Mouse (Mus musculus) ES-E14 (cell line): ENCODE measurements around the gene Tnpo3. TPM values are rescaled to one million over a fixed set of nuclear protein-coding genes. Genes with fewer than 3 reads are reported as not detected.

Experiments used
- DNase-seq: peaks from one replicate; pipeline ENCODE4 v3.0.0-alpha.2; 2013; ENCODE audit warnings: low read depth, low spot score
- H3K27ac ChIP-seq: 2 replicates; pipeline ENCODE4 v1.5.1; 2012; ENCODE audit warnings: low read depth, mild to moderate bottlenecking, low read length, moderate library complexity, mixed read lengths; ENCODE audit not compliant: poor library complexity, insufficient read depth, severe bottlenecking
- H3K36me3 ChIP-seq: 2 replicates; pipeline ENCODE4 v1.6.1; 2012; ENCODE audit warnings: mild to moderate bottlenecking, low read length, moderate library complexity, mixed read lengths; ENCODE audit not compliant: control insufficient read depth, poor library complexity, insufficient read depth, severe bottlenecking
- H3K4me1 ChIP-seq, 2 experiments: fragments of 150-350 bp in 1 of 2; sonication (generic) in 1 of 2; 2 replicates each; pipeline ENCODE4 v1.6.1; 2012; ENCODE audit warnings: low read length in 2 of 2, mild to moderate bottlenecking in 1 of 2, mixed read lengths in 1 of 2; ENCODE audit not compliant: control insufficient read depth in 2 of 2, insufficient read depth in 2 of 2, poor library complexity in 1 of 2
- H3K4me3 ChIP-seq, 2 experiments: fragments of 150-350 bp in 1 of 2; sonication (generic) in 1 of 2; 2 replicates each; pipeline ENCODE4 v1.5.1; 2012; ENCODE audit warnings: low read length in 2 of 2, low read depth in 1 of 2, mild to moderate bottlenecking in 1 of 2, mixed read lengths in 1 of 2; ENCODE audit not compliant: insufficient read depth in 1 of 2, poor library complexity in 1 of 2, severe bottlenecking in 1 of 2
- H3K9ac ChIP-seq: 2 replicates; pipeline ENCODE4 v1.6.1; 2012; ENCODE audit warnings: low read depth, mild to moderate bottlenecking, low read length, mixed read lengths; ENCODE audit not compliant: poor library complexity, insufficient read depth, severe bottlenecking
- H3K9me3 ChIP-seq: fragments of 150-350 bp; sonication (generic); 2 replicates; pipeline ENCODE4 v1.6.1; 2012; ENCODE audit warnings: low read depth, mild to moderate bottlenecking, low read length; ENCODE audit not compliant: control insufficient read depth, insufficient read depth
- CHD2 ChIP-seq: IDR thresholded peaks from 2 replicates; pipeline ENCODE4 v1.6.1; 2014; ENCODE audit warnings: mild to moderate bottlenecking, low read depth, low read length, inconsistent platforms
- HCFC1 ChIP-seq: IDR thresholded peaks from 2 replicates; pipeline ENCODE4 v1.6.1; 2012; ENCODE audit warnings: low read length, inconsistent platforms, borderline replicate concordance; ENCODE audit not compliant: insufficient read depth
- MAFK ChIP-seq: IDR thresholded peaks from 2 replicates; pipeline ENCODE4 v1.6.1; 2014; ENCODE audit warnings: mild to moderate bottlenecking, low read depth, low read length, inconsistent platforms; ENCODE audit not compliant: insufficient read depth
- ZC3H11A ChIP-seq: IDR thresholded peaks from 2 replicates; pipeline ENCODE4 v1.6.1; 2012; ENCODE audit warnings: low read depth, mild to moderate bottlenecking, inconsistent platforms, low read length, borderline replicate concordance
- ZNF384 ChIP-seq: IDR thresholded peaks from 2 replicates; pipeline ENCODE4 v1.6.1; 2012; ENCODE audit warnings: low read depth, low read length, inconsistent platforms
- in situ Hi-C, 2 experiments: fragments of 600-800 bp; cut with MboI; formaldehyde crosslinking; loops; one replicate each; pipeline ENCODE4 v1.15.1; 2025; ENCODE audit warnings: low sequenced_read_pairs in 2 of 2, inconsistent platforms in 1 of 2; ENCODE audit not compliant: unreplicated experiment in 2 of 2
- total RNA-seq: library from RNA; depleted of rRNA; stranded (reverse); fragments of 300-350 nt; gene quantifications from 2 replicates; pipeline ENCODE4 v1.2.3, GENCODE M21; 2012

Gene Tnpo3
- total RNA-seq, 1 experiment = 89.7 TPM

GRCm38 (mm10) chr6:29527361-29528164 is 82.1 kb downstream of the Tnpo3 start:
- Histone ChIP-seq H3K36me3 (no peaks in the 10 kb centered on the region), H3K4me1 (peaks cover 0 to 21% of the 10 kb centered on the region in 2 experiments; a peak in 2 of 4 replicates), H3K9ac (no peak overlapping the region), H3K27ac (no peak overlapping the region), H3K4me3 (peak overlapping the region; percentile 74 to 80; a peak in 3 of 4 replicates), H3K9me3 (no peaks in the 10 kb centered on the region)
- TF ChIP-seq HCFC1 (no peak), ZC3H11A (no peak), ZNF384 (no peak), MAFK (no peak), CHD2 (no peak)
- DNase-seq = no peak
- in situ Hi-C loops = no loop called here

- in situ Hi-C loops = no loop called here
- TF ChIP-seq MAFK (no peak), HCFC1 (no peak), ZC3H11A (no peak), ZNF384 (no peak), CHD2 (no peak)
- Histone ChIP-seq H3K4me3 (peak within 1 kb of the TSS; percentile 75 to 80), H3K27ac (no peak within 1 kb of the TSS), H3K9me3 (no peaks in the 10 kb centered on the region), H3K4me1 (peaks cover 0 to 21% of the 10 kb centered on the region in 2 experiments; a peak in 2 of 4 replicates), H3K9ac (peak within 1 kb of the TSS; percentile 49), H3K36me3 (no peaks in the 10 kb centered on the region)
- DNase-seq = no peak
Observed at GRCm38 (mm10) chr6:29526281-29527251, 83.1 kb downstream of the Tnpo3 start, which contains the start of gene Irf5. TSS of gene Irf5 (plus strand) at chr6:29526625.

GRCm38 (mm10) chr6:29525256-29525655 is 84.4 kb downstream of the Tnpo3 start:
- H3K4me1 ChIP-seq = peaks cover 0 to 19% of the 10 kb centered on the region in 2 experiments; a peak in 2 of 4 replicates

GRCm38 (mm10) chr6:29524034-29524489 is 85.6 kb downstream of the Tnpo3 start:
- DNase-seq = no peak
- in situ Hi-C loops = no loop called here
- no peak overlapping the region for H3K27ac ChIP-seq
- H3K9me3 ChIP-seq = no peaks in the 10 kb centered on the region
- TF ChIP-seq ZNF384 = no peak
- TF ChIP-seq HCFC1 = no peak
- TF ChIP-seq ZC3H11A = no peak
- TF ChIP-seq CHD2 = no peak
- no peak for TF ChIP-seq MAFK
- H3K4me3 ChIP-seq = no peak overlapping the region
- no peaks in the 10 kb centered on the region for H3K36me3 ChIP-seq
- H3K9ac ChIP-seq = no peak overlapping the region
- peaks cover 0 to 9% of the 10 kb centered on the region in 2 experiments; a peak in 2 of 4 replicates for H3K4me1 ChIP-seq

More at GRCm38 (mm10) chr6:29525256-29525655, 84.4 kb downstream of the Tnpo3 start:
- no peak overlapping the region for H3K9ac ChIP-seq
- TF ChIP-seq ZC3H11A (no peak), ZNF384 (no peak), MAFK (no peak), CHD2 (no peak), HCFC1 (no peak)
- H3K27ac ChIP-seq = no peak overlapping the region
- no peaks in the 10 kb centered on the region for H3K9me3 ChIP-seq
- no peaks in the 10 kb centered on the region for H3K36me3 ChIP-seq
- DNase-seq = no peak
- no peak overlapping the region for H3K4me3 ChIP-seq
- in situ Hi-C loops = no loop called here
